Mouse (Mus musculus): ENCODE data around the gene Luc7l. TPM values are rescaled to one million over a fixed set of nuclear protein-coding genes. Genes with fewer than 3 reads are reported as not detected.

Luc7l gene
- 138 and 140 TPM in 2 replicates for polyA plus RNA-seq (2016; fragmentation: Nextera tagmentation; extraction: Ambion mirVana)

- H3K4me1 ChIP-seq, result peaks cover 14% of the 10 kb centered on the region
- H3K27ac ChIP-seq, result peak within 1 kb of the TSS; percentile 97
- peak within 1 kb of the TSS; percentile 84 for H3K4me2 ChIP-seq (replicated peaks)
- ATAC-seq (ENCODE audit: low FRiP score), result peak; percentile 92
- peak within 1 kb of the TSS; percentile 93 for H3K9ac ChIP-seq
- WGBS, result under 1% methylated on average over 43 of the region's 43 CpGs
- H3K4me3 ChIP-seq, result peak within 1 kb of the TSS; percentile 98
- no peaks in the 10 kb centered on the region for H3K9me3 ChIP-seq (replicated peaks)
- peaks cover 14% of the 10 kb centered on the region for H3K36me3 ChIP-seq
- no peaks in the 10 kb centered on the region for H3K27me3 ChIP-seq
These were observed at the start of gene Luc7l for GRCm38 (mm10) chr17:26252539-26253251. TSS of gene Luc7l (plus strand) at chr17:26252896.

GRCm38 (mm10) chr17:26203321-26203811 lies 49.3 kb upstream of the Luc7l start:
- Histone ChIP-seq H3K9ac (0 out of 2 replicates have a peak overlapping the region, but pooled peaks have one; percentile 36), H3K4me2 (replicated peaks) (peak overlapping the region; percentile 59), H3K4me1 (peaks cover 32% of the 10 kb centered on the region), H3K27ac (no peak overlapping the region), H3K4me3 (peak overlapping the region; percentile 32), H3K27me3 (peaks cover 73% of the 10 kb centered on the region), H3K9me3 (replicated peaks) (peaks cover 4% of the 10 kb centered on the region; the same call in 1 of the 2 replicates), H3K36me3 (no peaks in the 10 kb centered on the region)
- no peak for ATAC-seq (ENCODE audit: low FRiP score)
- WGBS, result 1% methylated on average over 30 of the region's 30 CpGs

GRCm38 (mm10) chr17:26204766-26205165 lies 47.9 kb upstream of the Luc7l start:
- Histone ChIP-seq H3K9ac (no peak overlapping the region), H3K4me3 (no peak overlapping the region), H3K36me3 (no peaks in the 10 kb centered on the region), H3K4me1 (peaks cover 32% of the 10 kb centered on the region), H3K27me3 (peaks cover 60% of the 10 kb centered on the region), H3K27ac (no peak overlapping the region), H3K9me3 (replicated peaks) (peaks cover 4% of the 10 kb centered on the region; the same call in 1 of the 2 replicates), H3K4me2 (replicated peaks) (no peak overlapping the region)
- 29% methylated on average over 11 of the region's 11 CpGs for WGBS
- ATAC-seq (ENCODE audit: low FRiP score), result no peak

GRCm38 (mm10) chr17:26206392-26206791 lies 46.3 kb upstream of the Luc7l start:
- H3K9ac ChIP-seq, result no peak overlapping the region
- no peak overlapping the region for H3K4me3 ChIP-seq
- peaks cover 45% of the 10 kb centered on the region for H3K27me3 ChIP-seq
- WGBS, result 77% methylated on average over 1 of the region's 1 CpGs
- H3K9me3 ChIP-seq (replicated peaks), result peaks cover 4% of the 10 kb centered on the region; the same call in 1 of the 2 replicates
- no peaks in the 10 kb centered on the region for H3K36me3 ChIP-seq
- no peak overlapping the region for H3K4me2 ChIP-seq (replicated peaks)
- no peak overlapping the region for H3K27ac ChIP-seq
- peaks cover 20% of the 10 kb centered on the region for H3K4me1 ChIP-seq
- ATAC-seq (ENCODE audit: low FRiP score), result no peak

- H3K4me2 ChIP-seq (replicated peaks), result no peak within 1 kb of the TSS
- H3K4me3 ChIP-seq, result no peak within 1 kb of the TSS
- ATAC-seq (ENCODE audit: low FRiP score), result no peak
- peaks cover 32% of the 10 kb centered on the region for H3K27me3 ChIP-seq
- H3K9me3 ChIP-seq (replicated peaks), result no peaks in the 10 kb centered on the region
- H3K27ac ChIP-seq, result no peak within 1 kb of the TSS
- no peaks in the 10 kb centered on the region for H3K36me3 ChIP-seq
- peaks cover 14% of the 10 kb centered on the region for H3K4me1 ChIP-seq
- no peak within 1 kb of the TSS for H3K9ac ChIP-seq
- WGBS, result 89% methylated on average over 12 of the region's 12 CpGs
These were observed 45.0 kb upstream of the Luc7l start, which contains the start of gene Arhgdig for GRCm38 (mm10) chr17:26207686-26208085. TSS of gene Arhgdig (minus strand) at chr17:26207786.

GRCm38 (mm10) chr17:26212241-26212640 lies 40.5 kb upstream of the Luc7l start:
- H3K4me3 ChIP-seq, result no peak overlapping the region
- H3K9ac ChIP-seq, result no peak overlapping the region
- no peak overlapping the region for H3K4me2 ChIP-seq (replicated peaks)

GRCm38 (mm10) chr17:26212681-26213080 lies 40.0 kb upstream of the Luc7l start:
- Histone ChIP-seq H3K4me1 (no peaks in the 10 kb centered on the region), H3K27me3 (no peaks in the 10 kb centered on the region), H3K9me3 (replicated peaks) (no peaks in the 10 kb centered on the region), H3K4me3 (no peak overlapping the region), H3K36me3 (peaks cover 13% of the 10 kb centered on the region; the same call in 1 of the 2 replicates), H3K4me2 (replicated peaks) (no peak overlapping the region), H3K9ac (no peak overlapping the region), H3K27ac (no peak overlapping the region)
- WGBS, result 90% methylated on average over 11 of the region's 11 CpGs
- no peak for ATAC-seq (ENCODE audit: low FRiP score)

More at GRCm38 (mm10) chr17:26212241-26212640, 40.5 kb upstream of the Luc7l start:
- ATAC-seq (ENCODE audit: low FRiP score), result no peak
- no peaks in the 10 kb centered on the region for H3K27me3 ChIP-seq
- no peak overlapping the region for H3K27ac ChIP-seq
- no peaks in the 10 kb centered on the region for H3K9me3 ChIP-seq (replicated peaks)
- H3K4me1 ChIP-seq, result no peaks in the 10 kb centered on the region
- H3K36me3 ChIP-seq, result peaks cover 12% of the 10 kb centered on the region; the same call in 1 of the 2 replicates
- WGBS, result 95% methylated on average over 7 of the region's 7 CpGs

- Histone ChIP-seq H3K4me1 (no peaks in the 10 kb centered on the region), H3K27me3 (no peaks in the 10 kb centered on the region), H3K4me2 (replicated peaks) (no peak overlapping the region), H3K27ac (no peak overlapping the region), H3K9ac (no peak overlapping the region), H3K9me3 (replicated peaks) (no peaks in the 10 kb centered on the region), H3K4me3 (no peak overlapping the region), H3K36me3 (peaks cover 13% of the 10 kb centered on the region)
- ATAC-seq (ENCODE audit: low FRiP score), result no peak
- 73% methylated on average over 2 of the region's 2 CpGs for WGBS
These were observed 31.2 kb upstream of the Luc7l start for GRCm38 (mm10) chr17:26221508-26221907.

- H3K4me1 ChIP-seq, result no peaks in the 10 kb centered on the region
- no peak overlapping the region for H3K9ac ChIP-seq
- H3K27me3 ChIP-seq, result no peaks in the 10 kb centered on the region
- H3K4me2 ChIP-seq (replicated peaks), result no peak overlapping the region
- 82% methylated on average over 12 of the region's 12 CpGs for WGBS
- H3K36me3 ChIP-seq, result peaks cover under 1% of the 10 kb centered on the region; the same call in 1 of the 2 replicates
- ATAC-seq (ENCODE audit: low FRiP score), result no peak
- no peak overlapping the region for H3K27ac ChIP-seq
- H3K4me3 ChIP-seq, result no peak overlapping the region
- no peaks in the 10 kb centered on the region for H3K9me3 ChIP-seq (replicated peaks)
These were observed 27.5 kb upstream of the Luc7l start for GRCm38 (mm10) chr17:26225150-26225549.

GRCm38 (mm10) chr17:26229776-26230175 lies 22.9 kb upstream of the Luc7l start:
- Histone ChIP-seq H3K4me2 (replicated peaks) (no peak overlapping the region), H3K9ac (no peak overlapping the region), H3K27me3 (no peaks in the 10 kb centered on the region), H3K4me1 (no peaks in the 10 kb centered on the region), H3K9me3 (replicated peaks) (no peaks in the 10 kb centered on the region), H3K4me3 (no peak overlapping the region), H3K27ac (no peak overlapping the region), H3K36me3 (no peaks in the 10 kb centered on the region)
- WGBS, result 94% methylated on average over 5 of the region's 5 CpGs
- ATAC-seq (ENCODE audit: low FRiP score), result no peak

- no peaks in the 10 kb centered on the region for H3K36me3 ChIP-seq
- no peaks in the 10 kb centered on the region for H3K9me3 ChIP-seq (replicated peaks)
- WGBS, result 86% methylated on average over 5 of the region's 5 CpGs
- H3K9ac ChIP-seq, result no peak overlapping the region
- ATAC-seq (ENCODE audit: low FRiP score), result no peak
- peaks cover 7% of the 10 kb centered on the region; the same call in 1 of the 2 replicates for H3K4me1 ChIP-seq
- no peak overlapping the region for H3K27ac ChIP-seq
- no peak overlapping the region for H3K4me3 ChIP-seq
- no peak overlapping the region for H3K4me2 ChIP-seq (replicated peaks)
- H3K27me3 ChIP-seq, result no peaks in the 10 kb centered on the region
These were observed 21.5 kb upstream of the Luc7l start for GRCm38 (mm10) chr17:26231156-26231555.

- no peak overlapping the region for H3K4me3 ChIP-seq
- no peaks in the 10 kb centered on the region for H3K36me3 ChIP-seq
- no peaks in the 10 kb centered on the region for H3K9me3 ChIP-seq (replicated peaks)
- H3K9ac ChIP-seq, result no peak overlapping the region
- H3K27ac ChIP-seq, result no peak overlapping the region
- H3K4me1 ChIP-seq, result peaks cover 7% of the 10 kb centered on the region; the same call in 1 of the 2 replicates
- ATAC-seq (ENCODE audit: low FRiP score), result no peak
- H3K4me2 ChIP-seq (replicated peaks), result no peak overlapping the region
- H3K27me3 ChIP-seq, result no peaks in the 10 kb centered on the region
- WGBS, result 69% methylated on average over 8 of the region's 8 CpGs
These were observed 19.8 kb upstream of the Luc7l start for GRCm38 (mm10) chr17:26232863-26233262.

Measured in hindbrain, embryonic 12.5 days (tissue).